Mouse (Mus musculus) hematopoietic multipotent progenitor cell, adult 10-12 weeks (in vitro differentiated cells): ENCODE results near the gene 4931406C07Rik. TPM values are rescaled to one million over a fixed set of nuclear protein-coding genes. Genes with fewer than 3 reads are reported as not detected.

Experiments
- polyA plus RNA-seq: library from polyadenylated mRNA; stranded (reverse); fragments of >175 nt; gene quantifications from 2 replicates; pipeline ENCODE4 v1.2.3, GENCODE M21; 2012; ENCODE audit warnings: low replicate concordance

Gene 4931406C07Rik
- 1.6 and 3.2 TPM in 2 replicates for polyA plus RNA-seq

DNA sequence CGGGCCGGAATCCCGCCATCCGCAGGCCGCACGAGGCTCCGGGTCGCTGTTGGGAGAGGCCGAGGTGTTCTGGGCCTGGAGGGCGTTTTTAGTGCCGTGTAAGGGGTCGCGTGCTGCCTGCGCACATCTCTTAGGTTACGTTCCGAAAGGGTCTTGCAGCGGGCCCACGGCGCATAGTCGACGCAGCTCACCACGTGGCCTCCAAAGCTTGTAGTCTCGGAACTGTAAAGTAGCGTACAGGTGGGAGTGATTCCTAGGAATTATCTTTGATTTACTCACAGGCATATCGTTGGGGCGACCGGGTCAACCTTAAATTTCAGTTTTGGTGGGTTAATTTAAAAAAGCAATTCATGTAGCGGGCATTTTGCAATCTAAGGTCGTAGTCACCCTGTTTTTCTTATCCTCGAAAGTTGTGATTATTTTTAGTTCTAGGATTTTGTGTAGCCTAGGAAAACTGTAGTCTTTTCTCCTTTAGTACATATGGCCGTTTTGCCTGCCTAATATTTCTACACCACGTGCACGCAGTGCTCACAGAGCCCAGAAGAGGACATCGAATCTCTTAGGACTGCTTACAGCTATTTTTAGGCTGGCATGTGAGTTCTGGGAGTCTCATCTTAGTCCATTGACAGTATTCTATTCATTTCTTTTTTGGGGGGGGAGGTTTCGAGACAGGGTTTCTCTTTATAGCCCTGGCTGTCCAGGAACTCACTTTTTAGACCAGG lies at the start of gene 4931406C07Rik:
TSS of gene 4931406C07Rik (minus strand) at position 51 of the 722 bp plus-strand sequence.

DNA sequence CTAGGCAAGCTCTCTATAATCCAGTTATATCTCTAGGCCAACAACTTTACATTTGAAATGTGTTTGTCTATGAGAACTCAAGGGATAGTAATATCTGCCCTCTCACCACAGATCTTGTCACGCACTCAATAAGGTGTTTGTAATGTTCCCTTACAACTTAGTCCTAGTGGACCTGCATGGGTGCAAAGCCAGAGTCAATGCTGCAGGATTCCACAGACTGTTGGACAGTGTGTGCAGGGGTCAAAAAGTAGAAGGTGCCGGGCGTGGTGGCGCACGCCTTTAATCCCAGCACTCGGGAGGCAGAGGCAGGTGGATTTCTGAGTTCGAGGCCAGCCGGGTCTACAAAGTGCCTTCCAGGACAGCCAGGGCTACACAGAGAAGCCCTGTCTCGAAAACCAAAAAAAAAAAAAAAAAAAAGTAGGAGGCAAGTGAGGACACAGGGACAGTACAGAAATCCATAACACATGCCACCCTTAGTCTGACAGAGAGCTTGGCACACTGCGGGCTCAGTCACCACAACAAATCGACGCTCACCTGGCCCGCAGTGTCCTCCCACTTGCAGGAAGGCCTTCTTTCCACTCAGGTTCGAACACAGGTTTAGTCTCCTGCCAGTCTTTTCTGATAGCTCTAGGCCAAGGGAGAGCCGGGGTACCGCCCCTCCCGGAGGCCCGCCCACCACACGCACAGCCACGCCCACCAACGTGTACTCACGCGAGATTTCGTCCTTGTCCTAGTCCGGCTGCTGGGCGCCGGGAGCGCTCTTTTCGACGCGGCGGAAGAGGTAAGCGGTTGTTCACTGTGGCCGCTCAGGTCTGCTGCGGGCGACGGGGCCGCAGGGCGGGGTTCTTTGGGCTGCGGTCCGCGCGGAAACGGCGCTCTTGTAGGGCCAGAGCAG lies 498 bp downstream of the 4931406C07Rik start, which contains the start of gene Taf1d:
TSS of gene Taf1d (plus strand) at position 712 of the 895 bp plus-strand sequence.

GRCm38 (mm10) chr9:15279649-15280490 lies 26.4 kb downstream of the 4931406C07Rik start, which contains the start of gene Med17:
TSS of gene Med17 (minus strand) at chr9:15279931.

GRCm38 (mm10) chr9:15239042-15239925 lies 67.0 kb downstream of the 4931406C07Rik start, which contains the start of gene Vstm5:
TSS of gene Vstm5 (plus strand) at chr9:15239045.

Other genes with a start within 250 kb of the 4931406C07Rik start
- not detected in 2 replicates for gene Hephl1, start 194.3 kb downstream of the 4931406C07Rik start, polyA plus RNA-seq
- gene Vstm5, start 67.4 kb downstream of the 4931406C07Rik start, polyA plus RNA-seq = 0.08 TPM in 1 of 2 replicates, not detected in the other
- gene Med17, start 26.5 kb downstream of the 4931406C07Rik start, polyA plus RNA-seq = 11.7 and 12.0 TPM in 2 replicates
- gene Taf1d, start 234 bp downstream of the 4931406C07Rik start, polyA plus RNA-seq = 4.3 and 14.3 TPM in 2 replicates
- gene Cep295, start 51.3 kb upstream of the 4931406C07Rik start, polyA plus RNA-seq = 1.6 and 4.0 TPM in 2 replicates
- gene Smco4, start 187.0 kb upstream of the 4931406C07Rik start, polyA plus RNA-seq = 15.1 and 24.3 TPM in 2 replicates